Mouse (Mus musculus) limb, embryonic 13.5 days (tissue): ENCODE measurements around the gene Tmem132e. TPM values are rescaled to one million over a fixed set of nuclear protein-coding genes. Genes with fewer than 3 reads are reported as not detected.

ENCODE experiments used
- ATAC-seq: fragments of 200-750 bp; cut with Nextera tagmentation; 2 replicates; pipeline ENCODE4 v1.8.0; 2017; ENCODE audit warnings: low read depth, moderate number of reproducible peaks, moderate TSS enrichment; ENCODE audit not compliant: low FRiP score
- H3K27ac ChIP-seq: fragments of 300-500 bp; sonication (generic); 2 replicates; pipeline ENCODE4 v1.5.1; 2015; ENCODE audit warnings: inconsistent platforms, mild to moderate bottlenecking, moderate library complexity
- H3K27me3 ChIP-seq: fragments of 300-500 bp; sonication (generic); 2 replicates; pipeline ENCODE4 v1.6.1; 2015; ENCODE audit warnings: mild to moderate bottlenecking, inconsistent platforms
- H3K36me3 ChIP-seq: fragments of 300-500 bp; sonication (generic); 2 replicates; pipeline ENCODE4 v1.6.1; 2015; ENCODE audit warnings: inconsistent platforms, mild to moderate bottlenecking, moderate library complexity
- H3K4me1 ChIP-seq: fragments of 300-500 bp; sonication (generic); 2 replicates; pipeline ENCODE4 v1.6.1; 2015; ENCODE audit warnings: inconsistent platforms
- H3K4me2 ChIP-seq: fragments of 300-500 bp; sonication (generic); replicated peaks from 2 replicates; pipeline ENCODE4 v1.6.1; 2015; ENCODE audit warnings: inconsistent platforms, mild to moderate bottlenecking, moderate library complexity
- H3K4me3 ChIP-seq: fragments of 300-500 bp; sonication (generic); 2 replicates; pipeline ENCODE4 v1.5.1; 2015; ENCODE audit warnings: moderate library complexity, mild to moderate bottlenecking, inconsistent platforms
- H3K9ac ChIP-seq: fragments of 300-500 bp; sonication (generic); 2 replicates; pipeline ENCODE4 v1.6.1; 2015; ENCODE audit warnings: mild to moderate bottlenecking, inconsistent platforms
- H3K9me3 ChIP-seq: fragments of 300-500 bp; sonication (generic); 2 replicates; pipeline ENCODE4 v1.6.1; 2016; ENCODE audit warnings: inconsistent platforms
- WGBS: fragments of 180-500 bp; shearing (Covaris S2); methylation state at CpG from one replicate; pipeline ENCODE4 v1.1.7; 2015; 5-methylcytosine and 5-hydroxymethylcytosine counted together
- polyA plus RNA-seq: library from polyadenylated mRNA; unstranded; fragments of >200 nt; fragmentation: Nextera tagmentation; extraction: Ambion mirVana; gene quantifications from 2 replicates; pipeline ENCODE4 v1.2.1, GENCODE M21; 2015

Gene Tmem132e
- polyA plus RNA-seq, 1 experiment from 2014 or later = 0.65 TPM

- no peak overlapping the region for H3K9ac ChIP-seq
- ATAC-seq = no peak
- H3K9me3 ChIP-seq = no peaks in the 10 kb centered on the region
- H3K4me2 ChIP-seq = no peak overlapping the region
- no peaks in the 10 kb centered on the region for H3K36me3 ChIP-seq
- H3K27ac ChIP-seq = no peak overlapping the region
- H3K4me1 ChIP-seq = peaks cover 27% of the 10 kb centered on the region
- H3K4me3 ChIP-seq = no peak overlapping the region
- peaks cover 95% of the 10 kb centered on the region for H3K27me3 ChIP-seq
- WGBS = 62% methylated on average over 3 of the region's 3 CpGs
These were observed 3.6 kb downstream of the Tmem132e start for GRCm38 (mm10) chr11:82392341-82392740.

GRCm38 (mm10) chr11:82399621-82400020 lies 10.9 kb downstream of the Tmem132e start:
- ATAC-seq = no peak
- WGBS = 14% methylated on average over 3 of the region's 3 CpGs
- H3K4me1 ChIP-seq = no peaks in the 10 kb centered on the region
- H3K4me3 ChIP-seq = no peak overlapping the region
- H3K9me3 ChIP-seq = no peaks in the 10 kb centered on the region
- H3K4me2 ChIP-seq = no peak overlapping the region
- H3K9ac ChIP-seq = no peak overlapping the region
- H3K36me3 ChIP-seq = no peaks in the 10 kb centered on the region
- H3K27me3 ChIP-seq = peaks cover 25% of the 10 kb centered on the region
- no peak overlapping the region for H3K27ac ChIP-seq

GRCm38 (mm10) chr11:82405641-82406040 lies 16.9 kb downstream of the Tmem132e start:
- 50% methylated on average over 3 of the region's 3 CpGs for WGBS
- H3K9ac ChIP-seq = no peak overlapping the region

GRCm38 (mm10) chr11:82406358-82407221 lies 17.9 kb downstream of the Tmem132e start:
- H3K27ac ChIP-seq = no peak overlapping the region
- 29% methylated on average over 11 of the region's 11 CpGs for WGBS
- no peaks in the 10 kb centered on the region for H3K27me3 ChIP-seq
- H3K36me3 ChIP-seq = no peaks in the 10 kb centered on the region
- H3K9me3 ChIP-seq = no peaks in the 10 kb centered on the region
- no peak overlapping the region for H3K9ac ChIP-seq
- ATAC-seq = no peak
- no peaks in the 10 kb centered on the region; the same call in 1 of the 2 replicates for H3K4me1 ChIP-seq
- H3K4me3 ChIP-seq = no peak overlapping the region
- no peak overlapping the region for H3K4me2 ChIP-seq

More at GRCm38 (mm10) chr11:82405641-82406040, 16.9 kb downstream of the Tmem132e start:
- Histone ChIP-seq H3K4me2 (no peak overlapping the region), H3K27me3 (no peaks in the 10 kb centered on the region), H3K9me3 (no peaks in the 10 kb centered on the region), H3K4me1 (no peaks in the 10 kb centered on the region; the same call in 1 of the 2 replicates), H3K4me3 (no peak overlapping the region), H3K27ac (no peak overlapping the region), H3K36me3 (no peaks in the 10 kb centered on the region)
- no peak for ATAC-seq

- Histone ChIP-seq H3K9ac (no peak overlapping the region), H3K27ac (no peak overlapping the region), H3K4me3 (no peak overlapping the region), H3K27me3 (no peaks in the 10 kb centered on the region), H3K36me3 (no peaks in the 10 kb centered on the region), H3K4me2 (no peak overlapping the region), H3K9me3 (no peaks in the 10 kb centered on the region), H3K4me1 (no peaks in the 10 kb centered on the region)
- ATAC-seq = no peak
- 71% methylated on average over 1 of the region's 1 CpGs for WGBS
These were observed 23.8 kb downstream of the Tmem132e start for GRCm38 (mm10) chr11:82412496-82412895.

- Histone ChIP-seq H3K4me1 (no peaks in the 10 kb centered on the region), H3K36me3 (no peaks in the 10 kb centered on the region), H3K9me3 (no peaks in the 10 kb centered on the region), H3K27me3 (0 out of 2 replicates have a peak, but pooled peaks cover 2% of the 10 kb centered on the region), H3K4me2 (no peak overlapping the region), H3K27ac (no peak overlapping the region), H3K9ac (no peak overlapping the region), H3K4me3 (no peak overlapping the region)
- WGBS = 27% methylated on average over 8 of the region's 9 CpGs
- no peak for ATAC-seq
These were observed 29.8 kb downstream of the Tmem132e start for GRCm38 (mm10) chr11:82418337-82419041.

GRCm38 (mm10) chr11:82421909-82422308 lies 33.2 kb downstream of the Tmem132e start:
- no peak for ATAC-seq
- Histone ChIP-seq H3K4me2 (no peak overlapping the region), H3K4me3 (no peak overlapping the region), H3K9ac (no peak overlapping the region), H3K36me3 (no peaks in the 10 kb centered on the region), H3K4me1 (no peaks in the 10 kb centered on the region), H3K27me3 (0 out of 2 replicates have a peak, but pooled peaks cover 2% of the 10 kb centered on the region), H3K27ac (no peak overlapping the region), H3K9me3 (no peaks in the 10 kb centered on the region)
- 56% methylated on average over 5 of the region's 5 CpGs for WGBS

- no peak for ATAC-seq
- H3K9ac ChIP-seq = no peak overlapping the region
- H3K4me3 ChIP-seq = no peak overlapping the region
- H3K27ac ChIP-seq = no peak overlapping the region
- H3K4me2 ChIP-seq = no peak overlapping the region
- H3K9me3 ChIP-seq = no peaks in the 10 kb centered on the region
- no peaks in the 10 kb centered on the region for H3K36me3 ChIP-seq
- H3K4me1 ChIP-seq = no peaks in the 10 kb centered on the region
- whole genome bisulfite sequencing = 15% methylated on average over 4 of the region's 4 CpGs
- 0 out of 2 replicates have a peak, but pooled peaks cover 2% of the 10 kb centered on the region for H3K27me3 ChIP-seq
These were observed 34.8 kb downstream of the Tmem132e start for GRCm38 (mm10) chr11:82423521-82423920.

GRCm38 (mm10) chr11:82428801-82429200 lies 40.1 kb downstream of the Tmem132e start:
- Histone ChIP-seq H3K27ac (no peak overlapping the region), H3K27me3 (peaks cover 32% of the 10 kb centered on the region), H3K36me3 (no peaks in the 10 kb centered on the region), H3K4me3 (no peak overlapping the region), H3K4me1 (no peaks in the 10 kb centered on the region), H3K9ac (no peak overlapping the region), H3K9me3 (no peaks in the 10 kb centered on the region), H3K4me2 (no peak overlapping the region)
- ATAC-seq = no peak
- 65% methylated on average over 4 of the region's 4 CpGs for WGBS

- no peaks in the 10 kb centered on the region for H3K9me3 ChIP-seq
- no peak overlapping the region; the same call in 1 of the 2 replicates for H3K9ac ChIP-seq
- peaks cover 9% of the 10 kb centered on the region for H3K4me1 ChIP-seq
- H3K36me3 ChIP-seq = no peaks in the 10 kb centered on the region
- WGBS = under 1% methylated on average over 62 of the region's 62 CpGs
- H3K27ac ChIP-seq = no peak overlapping the region
- no peak for ATAC-seq
- peak overlapping the region; percentile 67 for H3K4me2 ChIP-seq
- peaks cover 81% of the 10 kb centered on the region for H3K27me3 ChIP-seq
- H3K4me3 ChIP-seq = peak overlapping the region; percentile 43
These were observed 45.6 kb downstream of the Tmem132e start for GRCm38 (mm10) chr11:82434091-82434831.

- H3K9me3 ChIP-seq = no peaks in the 10 kb centered on the region
- peak overlapping the region; percentile 67 for H3K4me2 ChIP-seq
- H3K27me3 ChIP-seq = peaks cover 81% of the 10 kb centered on the region
- no peaks in the 10 kb centered on the region for H3K36me3 ChIP-seq
- H3K9ac ChIP-seq = no peak overlapping the region; the same call in 1 of the 2 replicates
- peaks cover 9% of the 10 kb centered on the region for H3K4me1 ChIP-seq
- 3% methylated on average over 35 of the region's 36 CpGs for WGBS
- H3K27ac ChIP-seq = no peak overlapping the region
- peak overlapping the region; percentile 43 for H3K4me3 ChIP-seq
- ATAC-seq = no peak
These were observed 46.1 kb downstream of the Tmem132e start for GRCm38 (mm10) chr11:82434832-82435182.

- Histone ChIP-seq H3K9me3 (no peaks in the 10 kb centered on the region), H3K36me3 (no peaks in the 10 kb centered on the region), H3K4me1 (no peaks in the 10 kb centered on the region), H3K4me2 (no peak overlapping the region), H3K27me3 (peaks cover 22% of the 10 kb centered on the region), H3K4me3 (no peak overlapping the region), H3K9ac (no peak overlapping the region), H3K27ac (no peak overlapping the region)
- no peak for ATAC-seq
- WGBS = 54% methylated on average over 9 of the region's 9 CpGs
These were observed 59.8 kb downstream of the Tmem132e start for GRCm38 (mm10) chr11:82448485-82448884.
